Mouse (Mus musculus): ENCODE results near the gene Gm20388. TPM values are rescaled to one million over a fixed set of nuclear protein-coding genes. Genes with fewer than 3 reads are reported as not detected.
A peak's percentile ranks its signal among the peaks of the same experiment; 100 is the strongest.

The Gm20388 gene
- total RNA-seq, 2 experiments from 2014 or later: 4.4 to 7.8 TPM

DNA sequence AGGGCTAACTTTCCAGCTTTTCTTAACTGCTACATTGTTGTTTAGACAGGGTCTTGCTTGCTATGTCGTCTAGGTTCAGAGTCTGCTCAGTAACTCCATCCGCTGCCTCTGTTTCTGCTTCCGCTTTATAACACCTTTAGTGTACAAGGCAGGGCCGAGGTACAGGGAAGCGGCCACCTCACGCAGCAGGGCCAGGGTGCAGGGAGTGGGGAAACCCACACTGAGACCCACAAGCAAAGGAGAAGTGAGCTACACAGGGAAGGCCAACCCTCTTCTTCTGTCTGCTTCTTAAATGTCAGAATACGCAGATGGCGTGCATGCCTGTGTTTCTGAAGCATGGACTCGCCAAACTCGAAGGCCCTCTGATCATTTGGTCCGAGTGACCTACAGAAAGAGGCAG, 568.1 kb downstream of the Gm20388 start:
- no peak for DNase-seq (ENCODE audit: low spot score in 2 of 2)

- DNase-seq (ENCODE audit: low spot score in 2 of 2): no peak
These were observed 569.0 kb downstream of the Gm20388 start for GRCm38 (mm10) chr8:120479691-120480090.

DNA sequence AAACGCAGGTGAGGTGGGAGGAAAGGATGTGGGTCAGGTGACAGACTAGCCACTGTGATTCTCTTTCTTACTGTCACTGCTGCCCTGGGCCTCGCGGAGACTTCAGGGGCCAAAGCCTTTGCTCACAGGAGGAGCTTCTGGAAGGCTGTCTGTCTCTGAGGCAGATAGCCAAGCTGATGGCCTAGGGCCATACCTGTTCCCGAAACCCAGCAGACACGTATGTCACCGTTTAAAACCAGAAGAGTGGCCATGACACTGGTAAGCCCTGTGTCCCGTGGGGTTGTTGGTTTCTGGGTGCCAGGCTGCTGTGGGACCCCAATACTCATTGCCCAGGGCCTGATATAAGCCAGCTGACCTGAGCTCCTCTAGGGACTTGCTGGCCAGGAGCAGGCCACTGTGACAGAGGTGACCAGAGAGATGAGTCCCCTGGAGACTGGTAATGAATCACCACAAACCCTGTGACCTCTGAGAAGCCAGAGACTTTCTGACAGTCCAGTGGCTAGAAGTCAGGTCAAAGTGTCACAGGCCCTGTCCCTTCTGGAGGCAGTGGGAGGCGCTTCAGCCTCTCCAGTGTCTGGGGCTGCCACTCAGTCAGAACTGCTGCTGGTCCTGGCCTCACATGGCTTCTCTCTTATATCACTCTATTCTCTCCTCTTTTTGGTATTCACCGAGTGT, 571.5 kb downstream of the Gm20388 start:
- no peak for DNase-seq (ENCODE audit: low spot score in 2 of 2)

DNA sequence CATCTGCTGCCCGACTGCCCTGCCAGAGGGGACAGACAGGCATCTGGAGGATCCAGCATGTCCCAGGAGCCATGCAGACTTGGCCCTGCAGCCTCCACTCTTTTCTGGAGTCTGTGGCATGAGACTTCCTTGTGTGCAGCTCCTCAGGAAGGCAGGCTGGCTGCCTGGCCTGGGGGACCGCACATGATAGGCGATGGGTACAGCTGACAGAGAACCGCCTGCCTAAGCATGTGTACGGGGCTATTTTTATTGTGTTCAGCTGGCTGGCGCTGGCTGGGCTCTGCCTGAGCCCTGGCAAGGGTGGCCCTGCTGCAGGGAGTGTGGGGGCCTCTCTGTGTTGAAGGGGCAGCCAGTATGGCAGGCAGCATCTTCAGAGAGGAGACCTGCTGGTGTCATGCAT, 573.8 kb downstream of the Gm20388 start:
- peak; percentile 61 to 70 for DNase-seq (ENCODE audit: low spot score in 2 of 2)

DNA sequence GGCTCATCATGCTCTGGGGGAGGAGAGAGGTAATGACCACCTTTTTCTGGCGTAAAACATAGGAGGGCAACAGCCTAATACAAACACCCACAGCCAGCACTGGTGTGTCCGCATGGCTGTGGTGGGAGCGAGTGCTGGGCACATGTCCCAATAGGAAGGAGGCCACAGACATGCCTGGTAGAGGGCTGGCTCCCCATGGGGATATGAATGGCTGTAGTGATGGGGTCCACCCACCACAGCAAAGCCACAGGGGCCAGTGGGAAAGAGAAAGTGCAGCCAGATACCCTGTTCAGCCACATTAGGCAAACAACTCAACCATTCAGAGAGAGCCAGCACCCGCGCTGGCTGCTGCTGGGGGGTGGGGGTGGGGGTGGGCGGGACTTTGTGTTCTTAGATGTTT, 574.5 kb downstream of the Gm20388 start:
- no peak for DNase-seq (ENCODE audit: low spot score in 2 of 2)

- no peak for DNase-seq (ENCODE audit: low spot score in 2 of 2)
These were observed 575.2 kb downstream of the Gm20388 start for GRCm38 (mm10) chr8:120485551-120486476.

- DNase-seq (ENCODE audit: low spot score in 2 of 2): peak; percentile 47 to 64
These were observed 576.1 kb downstream of the Gm20388 start for GRCm38 (mm10) chr8:120486477-120487376.

- DNase-seq (ENCODE audit: low spot score in 2 of 2): no peak
These were observed 576.7 kb downstream of the Gm20388 start for GRCm38 (mm10) chr8:120487377-120487728.

GRCm38 (mm10) chr8:120487729-120488510, 577.3 kb downstream of the Gm20388 start:
- DNase-seq (ENCODE audit: low spot score in 2 of 2): peak; percentile 67 to 71

DNA sequence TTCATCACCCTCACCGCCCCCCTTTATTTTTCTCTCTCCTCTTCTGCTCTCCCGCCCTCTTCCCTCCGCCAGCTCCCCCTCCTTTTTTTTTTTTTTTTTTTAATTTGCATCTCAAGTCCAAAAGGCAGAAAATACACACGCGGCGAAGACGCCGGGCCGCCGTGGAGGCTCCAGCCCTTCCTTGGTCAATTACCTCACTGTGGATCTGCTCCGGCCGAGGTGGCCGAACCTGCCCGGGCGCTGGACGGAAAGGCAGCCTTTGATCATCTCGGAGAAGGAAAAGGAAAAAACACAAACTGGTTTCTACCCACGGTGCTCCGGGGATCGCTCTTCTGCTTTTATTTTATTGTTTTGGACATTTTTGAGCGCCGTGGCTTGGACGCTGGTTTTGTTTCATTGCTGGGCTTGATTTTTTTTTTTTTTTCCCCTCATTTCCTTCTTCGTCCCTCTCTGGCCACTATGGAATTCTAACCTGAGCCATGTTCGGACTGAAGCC, 578.0 kb downstream of the Gm20388 start:
- peak in 1 of 2 experiments; percentile 31 for DNase-seq (ENCODE audit: low spot score in 2 of 2)

GRCm38 (mm10) chr8:120489142-120489754, 578.6 kb downstream of the Gm20388 start:
- DNase-seq (ENCODE audit: low spot score in 2 of 2): peak in 1 of 2 experiments; percentile 52

DNA sequence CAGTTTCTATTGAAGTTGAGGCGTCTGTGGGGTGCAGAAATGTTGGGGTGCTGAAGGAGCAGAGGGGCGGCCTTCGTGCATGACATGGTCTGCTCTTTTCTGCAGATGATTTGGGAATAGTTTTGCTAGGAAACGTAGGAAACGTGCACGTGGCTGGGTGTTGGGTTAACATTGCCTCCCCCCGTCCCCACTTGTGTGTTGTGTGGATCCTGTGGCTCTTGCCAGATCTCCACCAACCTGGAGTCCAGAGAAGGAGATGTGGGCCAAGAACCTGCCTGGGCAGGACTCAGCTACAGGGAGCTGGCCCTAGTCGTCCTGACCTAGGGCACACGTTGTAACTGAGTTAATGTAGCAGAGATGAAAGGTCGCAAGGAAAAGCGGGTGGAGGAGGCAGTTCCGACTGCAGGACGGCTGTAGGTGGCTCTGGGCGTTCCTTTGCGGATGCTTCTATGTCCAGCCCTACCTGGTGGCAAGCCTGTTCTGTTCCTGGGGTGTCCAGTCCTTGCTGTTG, 579.2 kb downstream of the Gm20388 start:
- no peak for DNase-seq (ENCODE audit: low spot score in 2 of 2)

DNA sequence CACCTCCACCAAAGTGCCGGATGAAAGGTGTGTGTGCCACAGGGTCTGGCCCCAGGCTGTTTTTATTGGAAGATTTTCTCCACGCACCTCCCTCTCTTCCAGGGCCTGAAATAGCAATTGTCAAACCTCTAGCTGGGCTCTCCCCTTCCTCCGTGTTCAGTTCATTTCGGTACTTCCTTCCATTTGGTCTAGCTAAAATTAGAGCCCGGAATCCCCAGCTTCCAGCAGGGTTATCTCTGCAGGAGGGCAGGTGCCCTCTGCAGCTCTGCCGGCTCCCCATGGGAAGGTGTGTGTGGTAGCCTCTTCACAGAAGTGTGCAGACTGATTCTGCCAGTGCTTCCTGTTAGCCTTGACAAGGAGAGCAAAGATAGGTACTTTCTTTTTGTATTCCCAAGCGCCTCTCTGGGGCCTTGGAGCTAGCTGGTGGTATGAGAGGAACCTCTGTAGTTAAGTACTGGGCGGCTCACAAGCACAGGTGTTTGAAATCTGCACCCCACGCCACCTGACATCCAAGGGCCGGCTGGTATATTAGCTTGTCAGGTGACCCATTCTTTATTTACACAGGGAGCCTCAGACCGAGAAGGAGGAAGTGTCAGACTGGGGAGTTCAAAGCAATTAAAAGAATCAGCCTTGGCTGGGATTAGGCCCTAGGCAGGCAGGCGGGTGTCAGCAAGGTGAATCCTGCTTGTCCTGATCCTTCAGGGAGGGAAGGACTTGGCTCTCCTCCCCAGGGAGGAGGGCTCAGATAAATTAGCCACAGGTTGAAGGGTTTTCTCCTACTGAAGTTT, 579.9 kb downstream of the Gm20388 start:
- DNase-seq (ENCODE audit: low spot score in 2 of 2): no peak

GRCm38 (mm10) chr8:120491166-120491793, 580.6 kb downstream of the Gm20388 start:
- DNase-seq (ENCODE audit: low spot score in 2 of 2): no peak

GRCm38 (mm10) chr8:120492193-120492880, 581.7 kb downstream of the Gm20388 start:
- DNase-seq (ENCODE audit: low spot score in 2 of 2): no peak

GRCm38 (mm10) chr8:120492881-120493220, 582.2 kb downstream of the Gm20388 start:
- no peak for DNase-seq (ENCODE audit: low spot score in 2 of 2)

GRCm38 (mm10) chr8:120493508-120494464, 583.1 kb downstream of the Gm20388 start:
- DNase-seq (ENCODE audit: low spot score in 2 of 2): no peak
